Mouse (Mus musculus) right cerebral cortex, postnatal 10 days (tissue): ENCODE results near the gene Popdc3.
A peak's percentile ranks its signal among the peaks of the same experiment; 100 is the strongest.
"Not testable (repeated sequence)": the region's sequence is repeated elsewhere in the genome, so short reads cannot be mapped to it uniquely, and the experiment has no call there.

Experiments used
- DNase-seq, 2 experiments: peaks; one replicate each; pipeline ENCODE4 v3.0.0; 2021; ENCODE audit warnings: low spot score in 2 of 2

Popdc3 gene

DNA sequence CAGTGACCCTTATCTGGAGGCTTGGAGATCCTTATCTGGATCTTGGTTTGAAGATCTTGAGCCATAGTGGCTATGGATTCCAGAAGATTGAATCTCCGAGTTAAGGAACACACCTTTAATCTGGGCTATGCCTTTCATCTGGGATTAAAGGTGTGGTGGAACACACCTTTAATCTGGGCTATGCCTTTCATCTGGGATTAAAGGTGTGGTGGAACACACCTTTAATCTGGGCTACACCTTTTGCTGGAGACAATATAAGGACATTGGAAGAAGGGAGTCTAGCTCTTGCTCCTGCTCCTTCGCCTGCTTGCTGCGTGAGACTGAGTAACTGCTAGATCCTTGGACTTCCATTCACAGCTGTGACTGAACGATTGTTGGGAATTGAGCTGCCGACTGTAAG, at the start of gene Popdc3:
Gene Popdc3, plus strand, starts transcription at position 301 of the 400 bp plus-strand sequence.
- DNase-seq: not testable (repeated sequence)

DNA sequence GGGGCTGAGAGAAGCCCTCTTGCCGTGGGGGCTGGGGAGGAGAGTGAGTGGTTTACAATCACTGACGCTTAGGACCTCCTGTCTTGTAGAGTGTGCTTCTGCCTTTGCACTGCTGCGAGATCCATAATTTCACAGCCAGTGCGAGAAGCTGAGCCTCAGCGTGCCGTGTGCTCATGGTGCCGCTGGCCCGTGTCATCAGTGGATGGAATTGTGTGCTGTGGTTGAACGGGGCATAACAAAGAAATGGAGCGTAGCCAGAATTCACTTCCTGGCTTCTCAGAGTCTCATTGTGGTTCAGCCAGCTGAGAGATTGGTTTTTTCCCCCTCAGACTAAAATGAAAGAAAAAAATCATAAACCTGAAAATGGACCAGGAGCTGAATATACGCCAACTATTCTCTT, 48.8 kb upstream of the Popdc3 start:
- no peak for DNase-seq

DNA sequence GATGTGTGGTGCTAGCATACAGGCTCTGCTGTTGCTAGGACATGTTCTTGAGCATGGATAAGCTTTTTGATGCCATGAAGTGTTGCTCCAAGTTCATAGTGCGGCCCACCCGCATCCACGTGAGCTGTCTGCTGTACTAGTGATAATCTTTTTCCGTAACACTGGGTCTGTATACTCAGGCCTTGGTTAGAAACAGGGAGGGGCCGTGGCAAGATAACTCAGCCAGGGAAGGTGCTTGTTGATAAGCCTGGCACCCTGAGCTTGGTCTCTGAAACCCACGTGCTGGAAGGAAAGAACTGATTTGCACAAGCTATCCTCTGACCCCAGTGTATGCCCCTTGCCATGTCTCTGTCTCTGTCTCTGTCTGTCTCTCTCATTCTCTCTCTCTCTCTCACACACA, 47.9 kb upstream of the Popdc3 start:
- no peak for DNase-seq

DNA sequence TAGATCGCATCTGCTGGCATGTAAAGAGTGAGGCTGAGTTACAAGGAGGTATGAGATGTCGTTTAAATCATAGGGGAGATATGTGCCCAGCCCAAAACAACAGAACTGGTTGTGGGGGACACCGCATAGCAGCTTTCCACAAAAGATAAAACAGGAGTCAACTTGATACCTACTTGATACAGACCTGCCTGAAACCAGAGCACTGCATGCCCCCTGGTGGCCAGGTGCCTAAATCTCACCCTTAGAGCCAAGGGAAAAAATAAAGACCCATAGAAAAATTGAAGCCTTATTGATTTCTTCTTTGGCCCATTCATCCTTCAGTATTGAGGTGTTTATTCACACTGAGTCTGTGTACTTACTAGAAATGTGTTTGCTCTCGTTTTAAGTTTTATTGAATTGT, 45.5 kb upstream of the Popdc3 start:
- peak in 1 of 2 experiments; percentile 32 for DNase-seq

DNA sequence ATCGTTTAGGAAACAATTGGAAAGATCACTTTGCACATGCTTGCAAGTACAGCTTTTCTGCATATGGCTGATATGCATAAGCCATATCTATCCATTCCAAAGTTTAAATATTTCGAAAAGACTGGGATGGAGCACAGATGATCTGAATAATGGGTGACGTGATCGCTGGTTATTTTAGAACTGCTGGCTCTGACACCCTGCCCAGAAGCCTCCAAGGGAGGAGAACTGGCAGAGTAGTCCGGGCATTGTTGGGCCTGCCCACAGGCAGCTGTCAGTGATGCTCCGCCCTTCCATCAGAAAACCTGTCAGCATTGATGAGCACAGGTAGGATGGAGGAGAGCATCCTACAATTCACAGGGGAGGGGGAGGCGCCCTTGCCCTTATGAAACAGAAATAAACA, 41.1 kb upstream of the Popdc3 start:
- peak; percentile 51 to 62 for DNase-seq

DNA sequence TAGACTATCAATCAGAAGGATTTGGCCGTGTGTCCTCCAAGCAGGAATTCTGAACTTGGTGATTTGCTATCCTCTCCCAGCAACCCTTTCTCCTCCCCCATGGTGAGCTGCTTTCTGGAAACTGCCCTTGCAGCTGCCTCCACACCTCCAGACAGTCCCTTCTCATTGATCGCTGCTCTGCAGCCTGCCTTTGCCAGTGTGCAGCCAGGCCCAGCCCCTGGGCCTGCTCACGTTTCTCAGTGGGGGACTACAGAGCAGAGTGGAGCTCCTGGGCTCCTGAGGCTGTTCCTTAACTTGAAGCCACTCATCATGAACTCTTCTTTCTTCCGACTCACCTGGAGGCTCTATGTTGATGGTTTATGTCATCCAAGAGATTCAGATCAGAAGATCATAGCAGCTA, 38.0 kb upstream of the Popdc3 start:
- no peak for DNase-seq

GRCm38 (mm10) chr10:45140474-45141212, 37.3 kb upstream of the Popdc3 start:
- no peak for DNase-seq

DNA sequence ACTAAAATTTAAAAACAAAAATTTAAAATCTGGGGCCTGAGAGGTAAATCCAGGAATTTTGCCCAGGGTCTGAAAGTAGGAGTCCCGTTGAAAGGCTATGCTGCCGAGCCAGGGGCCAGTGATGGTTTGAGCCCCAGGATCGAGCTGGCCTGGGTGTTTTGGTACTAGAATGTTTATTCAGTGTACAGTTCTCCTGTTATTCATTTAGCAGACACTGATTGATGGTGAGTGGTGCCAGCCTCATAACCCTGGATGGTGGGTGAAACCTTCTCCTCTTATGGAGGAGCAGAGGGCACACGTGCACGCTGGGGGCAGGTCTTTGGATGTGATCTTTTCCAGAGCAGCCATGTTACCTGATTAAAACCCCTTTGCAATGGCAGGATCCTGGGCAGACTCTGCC, 35.5 kb upstream of the Popdc3 start:
- DNase-seq: no peak

- no peak for DNase-seq
Measured at GRCm38 (mm10) chr10:45144038-45144817, 33.7 kb upstream of the Popdc3 start.

DNA sequence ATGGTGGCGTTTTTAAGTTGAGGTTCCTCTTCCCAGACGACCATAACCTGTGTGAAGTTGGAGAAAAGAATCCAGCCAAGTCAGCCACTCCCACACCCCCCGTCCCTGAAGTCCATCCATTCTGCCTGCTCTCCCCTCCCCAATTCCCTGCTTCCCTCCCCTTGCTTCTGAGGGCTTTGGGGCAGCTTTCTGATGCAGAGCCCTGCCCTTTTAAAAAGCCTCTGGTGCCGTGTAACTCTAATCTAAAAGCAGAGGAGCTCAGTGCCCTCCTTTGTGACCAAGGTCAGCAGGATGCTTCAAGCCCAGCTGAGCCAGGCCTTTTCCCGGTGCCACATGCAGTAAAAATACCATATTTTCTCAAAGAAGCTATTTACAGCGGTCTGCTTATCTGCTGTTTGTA, 31.1 kb upstream of the Popdc3 start:
- no peak for DNase-seq

DNA sequence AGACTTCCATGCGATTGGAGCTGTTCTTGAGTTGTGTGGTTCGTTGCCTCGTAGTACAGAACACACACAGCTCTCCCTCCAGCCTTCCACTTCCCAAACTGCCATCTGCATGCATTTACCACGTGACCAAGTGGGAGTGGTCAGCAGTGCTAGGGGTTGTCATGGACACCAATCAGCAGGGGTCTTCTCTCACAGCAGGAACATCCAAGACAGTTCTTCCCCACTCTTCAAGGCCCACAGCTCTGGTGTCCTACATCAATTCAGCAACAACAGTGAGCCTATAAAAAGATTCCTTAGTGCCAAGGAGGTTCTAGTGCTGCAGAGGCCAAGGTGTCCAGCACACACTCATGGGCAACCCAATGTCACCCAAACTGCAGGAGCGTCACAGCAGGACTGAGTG, 26.8 kb upstream of the Popdc3 start:
- DNase-seq: no peak

DNA sequence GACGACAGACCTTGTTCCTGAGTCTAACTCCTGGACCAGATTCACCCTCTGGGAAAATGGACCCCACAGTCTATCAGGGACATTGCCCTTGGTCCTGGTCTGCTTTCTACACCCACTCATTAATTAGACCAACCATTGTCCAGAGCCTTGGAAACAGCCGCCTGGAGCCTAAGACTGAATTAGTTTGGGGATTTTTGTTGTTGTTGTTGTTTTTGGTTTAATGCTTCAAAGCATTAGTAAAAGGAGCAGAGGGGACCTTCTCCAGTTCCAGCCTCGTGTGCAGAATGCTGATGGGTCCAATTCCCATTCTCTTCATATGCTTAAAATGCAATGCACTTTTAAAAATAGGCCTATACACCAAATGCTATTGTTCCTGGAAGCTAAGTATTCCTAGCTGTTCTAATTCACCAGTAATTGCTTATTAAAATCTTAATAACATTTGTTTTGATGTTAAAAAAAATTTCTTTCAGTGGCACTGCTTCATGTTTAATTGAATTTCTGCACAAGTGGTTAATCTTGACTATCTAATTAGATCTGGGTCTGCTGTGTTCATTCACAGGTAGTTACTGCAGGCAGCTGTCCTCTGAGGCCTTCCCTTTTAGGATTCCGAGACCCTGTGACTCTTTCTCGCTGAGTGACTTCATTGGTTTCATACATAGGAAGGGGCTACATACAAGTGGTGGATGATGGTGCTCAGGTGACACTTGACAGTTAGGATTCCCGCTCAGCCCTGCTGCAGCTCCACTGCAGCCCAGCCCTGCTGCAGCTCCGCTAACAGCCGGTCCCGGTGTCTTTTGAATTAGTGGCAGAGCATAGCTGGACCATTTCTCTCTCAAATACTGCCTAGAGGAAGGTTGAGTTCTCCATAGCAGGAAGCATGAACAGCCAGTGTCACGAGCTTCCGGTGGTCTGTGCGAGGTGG, 25.9 kb upstream of the Popdc3 start:
- peak in 1 of 2 experiments; percentile 41 for DNase-seq

DNA sequence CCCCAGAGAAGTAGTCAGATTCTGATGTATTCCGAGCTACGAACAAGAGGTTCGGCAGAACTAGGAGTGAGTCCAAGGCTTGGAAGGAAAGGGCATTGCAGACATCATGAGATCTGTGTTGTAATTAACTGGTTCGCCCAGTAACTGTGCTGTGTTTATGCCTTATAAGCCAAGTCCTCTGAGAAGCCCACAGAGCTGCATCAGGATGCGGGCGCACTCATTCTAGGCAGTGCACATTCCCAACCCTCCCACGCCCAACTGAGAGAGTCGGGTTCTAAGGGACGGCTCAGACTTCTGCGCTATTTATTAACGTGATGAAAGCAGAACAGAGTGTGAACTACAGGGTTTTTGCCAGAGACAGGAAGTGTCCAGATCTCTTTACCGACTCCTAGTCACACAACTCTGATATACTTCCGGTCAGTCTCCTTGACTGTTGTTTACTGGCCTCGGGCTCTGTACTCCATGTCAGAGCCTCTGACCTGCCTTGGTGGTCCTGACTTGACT, 23.3 kb upstream of the Popdc3 start:
- no peak for DNase-seq

DNA sequence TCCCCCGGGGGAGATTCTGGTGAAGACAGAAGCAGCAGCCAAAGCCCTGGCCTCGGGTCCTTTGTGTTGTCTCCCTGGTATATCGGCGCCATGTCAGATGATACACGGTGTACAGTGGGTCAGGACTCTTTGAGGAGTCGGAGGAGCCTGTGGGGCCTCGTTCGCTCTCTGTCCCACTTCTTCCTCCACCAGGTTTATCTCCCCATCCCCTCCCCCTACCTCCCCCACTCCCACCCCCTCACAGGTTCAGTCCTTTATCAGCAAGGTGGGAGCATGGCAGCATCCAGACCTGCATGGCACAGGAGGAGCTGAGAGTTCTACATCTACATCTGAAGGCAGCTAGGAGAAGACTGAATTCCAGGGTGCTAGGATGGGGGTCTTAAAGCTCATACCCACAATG, 12.0 kb upstream of the Popdc3 start:
- DNase-seq: no peak

DNA sequence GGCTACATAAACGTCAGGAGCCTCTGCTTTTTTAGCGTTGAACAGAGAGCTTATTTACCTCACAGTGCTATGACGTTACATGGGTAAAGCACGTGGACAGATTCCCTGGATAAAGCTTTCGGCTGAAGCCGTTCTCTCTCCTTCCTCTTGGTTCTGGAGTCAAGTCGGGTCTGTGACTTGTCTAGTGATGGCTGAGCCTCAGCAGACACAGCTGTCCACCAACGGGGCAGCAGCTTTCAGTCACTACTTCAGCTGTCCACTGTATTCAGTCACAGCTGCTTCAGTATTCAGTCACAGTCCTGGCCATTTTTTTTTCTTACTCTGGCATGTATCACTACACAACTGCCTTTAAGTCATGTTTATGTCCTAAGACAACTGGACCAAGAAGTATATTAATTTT, 4.0 kb upstream of the Popdc3 start:
- DNase-seq: no peak

- DNase-seq: no peak
Measured at GRCm38 (mm10) chr10:45174345-45174744, 3.6 kb upstream of the Popdc3 start.

DNA sequence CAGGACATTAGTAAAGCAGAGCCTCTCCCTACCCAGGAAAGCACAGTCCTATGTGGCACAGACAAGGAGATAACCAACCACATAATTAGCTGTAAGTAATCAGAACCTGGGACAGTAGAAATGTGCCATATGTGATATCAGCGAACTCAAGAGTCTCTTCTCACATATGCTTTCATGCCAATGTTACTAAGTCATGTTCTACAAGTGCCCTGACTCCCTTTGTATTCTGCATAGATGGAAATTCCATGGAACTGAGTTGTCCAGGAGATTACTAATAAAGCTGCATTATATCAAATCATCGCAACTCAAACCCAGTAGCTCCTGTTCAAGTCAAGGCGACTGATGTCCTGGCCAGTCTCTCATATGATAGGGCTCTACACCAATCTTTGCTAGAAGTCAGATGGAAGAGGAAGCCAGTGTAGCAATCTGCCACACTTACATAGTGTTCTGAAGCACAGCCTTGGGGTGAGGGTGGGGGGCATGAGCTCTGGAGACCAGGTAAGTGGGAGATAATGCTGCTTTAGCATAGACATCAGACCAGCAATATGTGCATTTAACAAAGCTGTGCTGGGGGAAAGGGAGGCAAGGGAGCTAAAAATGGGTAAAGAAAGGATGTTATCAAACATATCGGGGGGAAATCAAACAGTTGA, 2.9 kb downstream of the Popdc3 start:
- DNase-seq: no peak

- DNase-seq: no peak
Measured at GRCm38 (mm10) chr10:45181344-45181743, 3.4 kb downstream of the Popdc3 start.

DNA sequence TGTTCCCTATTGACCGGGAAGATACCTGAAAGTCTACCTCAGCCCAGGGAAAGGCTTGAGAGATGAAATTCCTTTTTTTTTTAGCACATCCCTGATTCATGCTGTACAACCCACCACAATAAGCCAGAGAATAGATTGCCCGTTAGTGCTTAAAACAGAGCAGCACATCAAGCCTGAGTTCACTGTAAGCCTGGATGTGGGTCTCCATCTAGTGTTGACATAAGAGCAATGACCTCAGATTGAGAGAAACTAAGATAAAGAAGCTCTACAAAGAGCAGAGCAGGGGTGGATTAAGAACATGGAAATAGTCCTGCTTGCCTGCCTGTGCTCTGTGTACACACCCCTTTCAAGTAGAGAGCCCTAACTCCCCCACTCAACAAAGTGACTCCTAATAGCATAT, 7.6 kb downstream of the Popdc3 start:
- no peak for DNase-seq

- DNase-seq: no peak
Measured at GRCm38 (mm10) chr10:45193330-45194310, 15.7 kb downstream of the Popdc3 start.
